Mouse (Mus musculus) heart, adult 10 weeks (tissue): ENCODE results near the gene Ano3. TPM values are rescaled to one million over a fixed set of nuclear protein-coding genes. Genes with fewer than 3 reads are reported as not detected.

Experiments
- polyA plus RNA-seq: library from polyadenylated mRNA; stranded (reverse); fragments of 350-450 nt; fragmentation: Illumina TruSeq; extraction: RNeasy Lipid Tissue Mini Kit (QIAGEN cat#74804); gene quantifications from one replicate; pipeline ENCODE4 v1.2.3, GENCODE M21; 2014; ENCODE audit warnings: low read depth, low replicate concordance

The Ano3 gene
- 0.18 TPM for polyA plus RNA-seq

GRCm38 (mm10) chr2:110950823-110951222 lies at the start of gene Ano3:
Gene Ano3, minus strand, starts transcription at chr2:110950923.

GRCm38 (mm10) chr2:110721290-110721753 lies 229.4 kb downstream of the Ano3 start, which contains the start of gene Muc15:
Gene Muc15, plus strand, starts transcription at chr2:110721340.

Other genes starting within 250 kb of the Ano3 start
- not detected for gene Muc15, start 229.6 kb downstream of the Ano3 start, polyA plus RNA-seq
- not detected for gene Gm13941, start 155.1 kb upstream of the Ano3 start, polyA plus RNA-seq
- gene Gm15130, start 202.0 kb upstream of the Ano3 start, polyA plus RNA-seq = not detected